Mouse (Mus musculus) cerebellum, postnatal 36 days (tissue): ENCODE measurements at regions not wholly inside any gene's neighbourhood (a gene's known extent, or its start where the extent isn't known, plus 50 kb on each side); places are given as distances from the start of the nearest gene placed in this dataset.

Experiments
- DNase-seq, 2 experiments: peaks; one replicate each; pipeline ENCODE4 v3.0.0; 2021 to 2022; ENCODE audit warnings: mixed read lengths in 2 of 2

- DNase-seq: no peak
Measured at GRCm38 (mm10) chr11:114322627-114323026, 255.8 kb upstream of the Sdk2 start.

- no peak for DNase-seq
Measured at GRCm38 (mm10) chr11:114321974-114322373, 255.1 kb upstream of the Sdk2 start.

DNA sequence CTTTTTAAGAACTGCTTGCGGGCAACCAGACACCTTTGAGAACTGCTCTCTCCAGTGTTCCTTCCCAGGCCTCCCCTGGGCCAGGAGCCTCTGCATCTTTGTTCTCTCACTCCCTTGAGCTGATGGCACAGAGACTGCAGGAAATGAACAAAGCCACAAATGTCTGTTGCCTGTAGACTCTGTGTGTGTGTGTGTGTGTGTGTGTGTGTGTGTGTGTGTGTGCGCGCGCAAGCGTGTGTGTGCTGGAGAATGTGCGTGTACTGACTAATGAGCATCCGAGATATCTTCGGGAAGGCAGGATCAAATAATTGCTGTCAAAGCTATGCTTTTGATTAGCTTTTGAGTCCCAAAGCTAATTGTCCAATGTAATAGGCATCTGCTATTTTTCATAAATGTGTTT is 254.7 kb upstream of the Sdk2 start:
- no peak for DNase-seq

DNA sequence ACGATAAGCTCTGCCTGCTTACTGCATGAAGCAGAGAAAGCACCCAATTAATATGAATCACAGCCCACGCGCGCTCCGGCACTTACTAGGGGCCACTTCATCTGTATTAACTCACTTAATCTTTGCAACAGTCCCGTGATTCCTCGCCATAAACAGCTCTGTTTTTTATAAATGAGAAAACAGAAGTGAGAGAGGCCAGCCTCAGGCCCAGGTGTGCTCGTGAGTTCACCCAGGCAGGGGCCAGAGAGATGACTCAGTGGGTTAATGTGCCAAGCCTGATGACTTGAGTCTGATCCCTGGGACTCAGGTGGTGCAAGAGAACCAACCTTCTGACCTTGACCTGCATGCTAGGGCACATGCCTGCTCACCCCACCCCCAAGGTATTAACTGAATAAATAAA is 248.4 kb upstream of the Sdk2 start:
- no peak for DNase-seq

GRCm38 (mm10) chr11:114313652-114314051 is 246.8 kb upstream of the Sdk2 start:
- DNase-seq: no peak

GRCm38 (mm10) chr11:114311640-114312039 is 244.8 kb upstream of the Sdk2 start:
- DNase-seq: no peak

- DNase-seq: no peak
Measured at GRCm38 (mm10) chr11:114303636-114304354, 236.9 kb upstream of the Sdk2 start.

DNA sequence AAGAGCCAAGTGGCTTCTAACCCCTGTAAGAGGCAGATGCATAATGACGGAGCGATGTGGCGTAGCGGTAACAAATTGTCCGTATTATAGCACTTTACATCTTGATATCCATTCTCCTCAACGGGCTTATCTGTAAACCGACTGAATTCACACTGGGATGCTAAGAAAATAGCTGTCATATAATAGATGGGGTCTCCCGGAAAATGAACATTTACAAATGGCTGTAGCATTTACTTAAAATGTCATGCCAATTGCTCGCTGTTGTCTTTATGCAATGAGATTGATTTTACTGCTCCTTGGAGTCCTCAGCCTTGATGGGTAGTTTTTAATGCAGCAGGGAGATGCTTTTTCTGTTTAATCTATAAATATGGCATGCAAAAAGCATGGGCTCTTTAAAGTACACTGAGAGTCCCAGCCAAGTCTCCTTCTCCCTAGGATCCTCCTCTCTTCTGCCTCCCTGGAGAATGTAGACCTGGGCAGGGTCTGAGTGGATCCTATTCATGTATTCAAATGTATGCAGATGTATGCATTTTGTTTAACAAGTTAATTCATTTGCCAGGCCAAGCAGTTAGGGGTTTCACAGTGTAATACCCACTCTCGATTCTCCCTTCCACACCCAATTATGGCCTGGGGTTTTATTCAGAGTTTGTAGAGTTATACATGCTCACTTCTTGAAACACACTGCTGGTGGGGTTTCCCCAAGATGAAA is 233.9 kb upstream of the Sdk2 start:
- no peak for DNase-seq

- DNase-seq: no peak
Measured at GRCm38 (mm10) chr11:114296816-114297334, 230.0 kb upstream of the Sdk2 start.

DNA sequence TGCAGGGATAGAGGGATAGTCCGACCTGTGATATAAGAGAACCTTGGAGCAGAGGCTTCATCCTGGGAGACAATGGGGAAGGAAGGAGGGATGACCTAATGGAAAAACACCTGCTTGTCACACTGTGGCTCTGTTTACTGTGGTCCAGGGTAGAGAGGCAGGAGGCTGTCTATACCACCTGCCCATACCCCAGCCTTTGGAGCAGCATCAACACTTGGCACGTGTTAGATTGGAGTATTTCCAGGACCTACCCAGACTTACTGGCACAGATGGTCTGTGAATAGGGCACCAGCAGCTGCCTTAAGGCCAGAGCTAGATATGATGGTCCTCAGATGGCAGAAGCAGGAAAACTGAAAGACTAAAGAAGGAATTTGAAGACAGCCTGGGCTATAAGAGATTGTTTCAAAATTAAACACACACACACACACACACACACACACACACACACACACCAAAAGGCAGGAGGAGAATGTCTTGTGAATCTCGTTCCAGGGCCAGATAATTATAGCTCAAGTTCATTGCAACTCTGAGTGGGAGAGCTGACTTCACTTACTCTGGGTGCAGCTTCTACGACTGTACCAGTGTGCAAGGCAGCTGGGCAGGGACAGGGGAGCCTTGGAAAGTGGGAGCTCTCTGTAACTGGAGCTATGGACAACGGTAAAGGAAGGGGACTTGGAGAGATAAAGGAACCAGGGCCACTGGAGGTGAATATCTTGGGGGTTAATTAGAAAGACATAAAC is 227.8 kb upstream of the Sdk2 start:
- DNase-seq: peak; percentile 14 to 28

GRCm38 (mm10) chr11:114291258-114291657 is 224.4 kb upstream of the Sdk2 start:
- no peak for DNase-seq

GRCm38 (mm10) chr11:114289946-114290345 is 223.1 kb upstream of the Sdk2 start:
- DNase-seq: peak; percentile 17 to 28

DNA sequence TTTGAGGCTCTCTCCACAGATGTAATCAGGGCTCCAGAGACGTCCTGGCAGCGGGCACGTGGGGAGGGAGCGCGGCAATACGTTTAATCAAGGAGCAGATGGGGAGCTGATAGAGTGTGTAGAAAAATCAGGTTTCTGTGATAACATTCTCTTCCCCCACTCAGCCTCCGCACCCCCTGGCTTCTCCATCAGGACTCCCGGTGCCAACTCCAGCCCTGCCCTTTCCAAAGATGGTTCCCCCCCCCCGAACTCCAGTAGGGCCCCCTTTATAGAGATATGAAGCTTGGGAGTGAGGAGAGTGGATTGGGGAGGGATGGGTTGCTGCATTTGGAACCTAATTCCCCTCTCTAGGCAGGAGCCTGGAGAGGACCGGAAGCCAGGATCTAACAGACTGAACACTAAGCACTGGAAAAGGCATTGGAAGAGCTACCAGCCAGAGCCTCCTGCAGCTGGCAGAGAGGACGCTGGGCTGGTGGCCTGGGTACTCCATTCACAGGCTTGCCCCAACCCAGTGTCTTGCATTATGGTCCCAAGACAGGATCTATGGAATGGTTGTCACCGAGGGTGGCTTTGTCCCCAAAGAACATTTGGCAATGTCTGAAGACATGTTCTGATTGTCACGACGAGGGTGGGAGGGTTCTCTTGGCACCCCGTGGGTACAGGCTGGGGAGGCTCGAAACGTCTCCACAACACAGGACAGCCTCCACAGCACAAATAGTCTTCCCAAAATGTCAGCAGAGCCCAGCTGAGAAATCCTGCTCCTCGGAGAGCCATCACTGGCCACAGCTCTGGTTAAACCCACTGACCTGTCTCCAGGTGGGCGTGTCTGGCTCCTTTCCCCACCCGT is 218.2 kb upstream of the Sdk2 start:
- no peak for DNase-seq

DNA sequence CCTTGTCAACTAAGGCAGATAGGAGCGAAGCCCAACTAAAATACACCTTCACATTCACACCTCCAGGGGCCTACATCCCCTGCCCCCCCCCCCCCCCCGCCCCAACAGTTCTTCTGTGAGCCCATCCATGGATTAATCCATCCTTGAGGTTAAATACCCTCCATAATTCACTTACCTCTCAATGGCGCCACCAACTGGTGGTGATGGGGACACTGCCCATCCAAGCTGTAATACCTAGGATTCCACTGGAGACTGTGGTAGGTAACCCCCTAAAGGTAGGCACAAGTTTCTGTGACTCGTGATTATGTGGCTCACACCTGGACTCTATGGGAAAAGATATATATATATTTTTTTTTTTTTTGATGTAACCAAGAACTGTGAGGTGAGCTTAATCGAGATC is 216.4 kb upstream of the Sdk2 start:
- DNase-seq: peak; percentile 25 to 31

GRCm38 (mm10) chr11:114282566-114282965 is 215.7 kb upstream of the Sdk2 start:
- no peak for DNase-seq

DNA sequence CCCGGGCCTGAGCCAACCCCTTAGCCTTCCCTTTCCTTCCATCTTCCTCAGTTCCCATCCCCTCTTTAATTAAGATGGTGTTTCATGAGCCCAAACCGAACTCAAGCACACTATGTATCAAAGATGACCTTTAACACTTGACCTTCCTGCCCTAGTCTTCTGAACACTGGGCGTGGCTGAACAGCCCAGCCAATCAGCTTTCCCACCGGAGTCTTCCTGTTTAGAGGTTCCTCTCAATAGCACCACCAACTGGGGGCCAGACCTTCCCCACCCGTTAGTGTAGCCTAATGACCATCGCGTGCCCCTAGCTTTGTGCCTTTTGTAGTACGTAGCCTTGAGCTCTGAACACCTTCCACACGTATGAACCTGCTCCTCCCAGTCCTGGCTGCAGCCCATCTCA is 215.0 kb upstream of the Sdk2 start:
- DNase-seq: no peak

- DNase-seq: no peak
Measured at GRCm38 (mm10) chr11:114281041-114281695, 214.3 kb upstream of the Sdk2 start.

- no peak for DNase-seq
Measured at GRCm38 (mm10) chr11:114277513-114278304, 210.9 kb upstream of the Sdk2 start.

GRCm38 (mm10) chr11:114270358-114271072 is 203.7 kb upstream of the Sdk2 start:
- DNase-seq: no peak

- no peak for DNase-seq
Measured at GRCm38 (mm10) chr11:114261959-114262358, 195.1 kb upstream of the Sdk2 start.
